9 mouse cellular contexts compared by ENCODE assay signal in genomic region chr17:47596162-47596838, GRCm38 (mm10). TPM values are rescaled to one million over a fixed set of nuclear protein-coding genes. Genes with fewer than 3 reads are reported as not detected.
DNase-seq lines count a peak whose midpoint lies in the region; ATAC-seq lines count a peak whose summit lies in the region.
"Had no signal": no experiment of that assay in that cellular context is flagged by ENCODE, and none has a peak within 500 bp of the region (broad histone marks: within the 10 kb centered on the region; RNA-seq: fewer than 3 reads in every experiment).

No protein-coding gene starts in this region.

- peak overlapping the region; percentile 99 for H3K27ac ChIP-seq in heart, embryonic 10.5 days
- H3K27ac ChIP-seq in hindbrain, embryonic 11.5 days (ENCODE audit: low read depth, low read length), result peak overlapping the region; percentile 92
- H3K27ac ChIP-seq in macrophage, result peak overlapping the region; percentile 79

- peak overlapping the region; percentile 96 for H3K4me3 ChIP-seq in heart, embryonic 10.5 days
- peak overlapping the region; percentile 65 for H3K4me3 ChIP-seq in hindbrain, embryonic 11.5 days (ENCODE audit: low read depth, low read length)
- no peak overlapping the region; the same call in 1 of the 2 replicates for H3K4me3 ChIP-seq in macrophage (ENCODE audit: inconsistent target)

- ATAC-seq in hindbrain, embryonic 11.5 days (ENCODE audit: low FRiP score), result 0 out of 2 replicates have a peak, but pooled peaks have one; percentile 1
- ATAC-seq in cerebellum, adult (ENCODE audit: insufficient number of reproducible peaks, low FRiP score, low TSS enrichment), result no peak
- ATAC-seq in monocyte, adult 5-6 weeks (replicated peaks; ENCODE audit: insufficient number of reproducible peaks, low FRiP score, low TSS enrichment, poor library complexity, severe bottlenecking), result no peak
- ATAC-seq: Patski had no signal

- peak overlapping the region; percentile 78 for H3K4me2 ChIP-seq in hindbrain, embryonic 11.5 days (replicated peaks; ENCODE audit: low read depth, low read length)

- H3K36me3 ChIP-seq in heart, embryonic 10.5 days, result peaks cover 58% of the 10 kb centered on the region
- no peaks in the 10 kb centered on the region for H3K36me3 ChIP-seq in hindbrain, embryonic 11.5 days (ENCODE audit: control insufficient read depth, insufficient read depth, low read length)
- no peaks in the 10 kb centered on the region for H3K36me3 ChIP-seq in macrophage (ENCODE audit: inconsistent target)

- H3K27me3 ChIP-seq in heart, embryonic 10.5 days (ENCODE audit: insufficient read depth, poor library complexity, severe bottlenecking), result no peaks in the 10 kb centered on the region
- H3K27me3 ChIP-seq in hindbrain, embryonic 11.5 days (ENCODE audit: control insufficient read depth, insufficient read depth, low read length), result no peaks in the 10 kb centered on the region
- H3K27me3 ChIP-seq: Patski had no signal

- no peaks in the 10 kb centered on the region for H3K9me3 ChIP-seq in heart, embryonic 10.5 days
- H3K9me3 ChIP-seq in hindbrain, embryonic 11.5 days (ENCODE audit: control insufficient read depth, low read length), result no peaks in the 10 kb centered on the region

- H3K4me1 ChIP-seq in heart, embryonic 10.5 days, result peaks cover 50% of the 10 kb centered on the region
- H3K4me1 ChIP-seq in hindbrain, embryonic 11.5 days (replicated peaks; ENCODE audit: control insufficient read depth, insufficient read depth, low read length), result peaks cover 13% of the 10 kb centered on the region

- peaks cover 31% of the 10 kb centered on the region for H3K79me2 ChIP-seq in macrophage (ENCODE audit: inconsistent target)

- H3K9ac ChIP-seq in hindbrain, embryonic 11.5 days (ENCODE audit: low read depth, low read length), result peak overlapping the region; percentile 64

- 32% methylated on average over 6 of the region's 6 CpGs for WGBS in heart, embryonic 10.5 days
- WGBS in hindbrain, embryonic 11.5 days, result 19% methylated on average over 6 of the region's 6 CpGs
- 71% methylated on average over 6 of the region's 6 CpGs for WGBS in macrophage (ENCODE audit: missing documents)

- no peak for DNase-seq in heart, embryonic 10.5 days (ENCODE audit: low spot score)
- no peak for DNase-seq in heart, postnatal 4 days
- DNase-seq in NIH3T3 (ENCODE audit: low read depth), result peak; percentile 20
- no peak for DNase-seq in hindbrain, embryonic 11.5 days (ENCODE audit: low spot score)
- no peak for DNase-seq in embryo, embryonic 9.5 days (ENCODE audit: extremely low spot score)

RNA-seq across cellular contexts. Expression of gene Bysl, which starts 15.0 kb away (rescaled TPM):
- polyA plus RNA-seq in heart, embryonic 10.5 days (2016; fragmentation: Nextera tagmentation; extraction: Ambion mirVana), result 37.0 and 43.0 TPM in 2 replicates
- total RNA-seq in heart, postnatal 4 days (2021), result 10 to 100 TPM; 21.7 to 22.2 TPM
- polyA plus RNA-seq in hindbrain, embryonic 11.5 days (2014; fragmentation: Nextera tagmentation; extraction: Ambion mirVana), result 30.8 and 31.0 TPM in 2 replicates
- total RNA-seq in macrophage (2018; cell fraction: chromatin; rRNA removed), result 1 to 10 TPM in 24 of 26 experiments, under 1 TPM in 2; 0.71 to 5.9 (median 1.9) TPM
- 1 to 10 TPM; 3.0 to 7.7 (median 5.6) TPM for total RNA-seq in macrophage (2018; cell fraction: cytosol; rRNA removed)
- total RNA-seq in macrophage (2018; cell fraction: nucleus; rRNA removed), result 1 to 10 TPM in 25 of 26 experiments, under 1 TPM in 1; 0.96 to 9.3 (median 3.0) TPM
- polyA plus RNA-seq in macrophage (2018), result 4.6 to 14.0 TPM (median 5.4 TPM) in 3 replicates
- total RNA-seq in monocyte, adult 5-6 weeks (2017), result 6.1 to 11.2 TPM (median 8.2 TPM) in 3 replicates

RNA-seq across cellular contexts. Expression of gene Med20, which starts 15.1 kb away (rescaled TPM):
- 36.5 and 42.8 TPM in 2 replicates for polyA plus RNA-seq in heart, embryonic 10.5 days (2016; fragmentation: Nextera tagmentation; extraction: Ambion mirVana)
- 10 to 100 TPM; 20.3 to 20.7 TPM for total RNA-seq in heart, postnatal 4 days (2021)
- 44.6 and 44.8 TPM in 2 replicates for polyA plus RNA-seq in hindbrain, embryonic 11.5 days (2014; fragmentation: Nextera tagmentation; extraction: Ambion mirVana)
- total RNA-seq in macrophage (2018; cell fraction: chromatin; rRNA removed), result 100 to 1,000 TPM in 15 of 26 experiments, 10 to 100 TPM in 11; 66.7 to 129 (median 103) TPM
- total RNA-seq in macrophage (2018; cell fraction: cytosol; rRNA removed), result 10 to 100 TPM in 25 of 26 experiments, 1 to 10 TPM in 1; 7.7 to 22.3 (median 17.3) TPM
- 10 to 100 TPM; 37.8 to 68.8 (median 53.4) TPM for total RNA-seq in macrophage (2018; cell fraction: nucleus; rRNA removed)
- 12.7 to 20.9 TPM (median 20.4 TPM) in 3 replicates for polyA plus RNA-seq in macrophage (2018)
- total RNA-seq in monocyte, adult 5-6 weeks (2017), result 34.9 to 75.1 TPM (median 57.2 TPM) in 3 replicates

RNA-seq across cellular contexts. Expression of gene Gm20517, which starts 15.1 kb away (rescaled TPM):
- 1.6 and 2.1 TPM in 2 replicates for polyA plus RNA-seq in heart, embryonic 10.5 days (2016; fragmentation: Nextera tagmentation; extraction: Ambion mirVana)
- total RNA-seq in heart, postnatal 4 days (2021), result 1 to 10 TPM; 3.9 to 4.4 TPM
- polyA plus RNA-seq in hindbrain, embryonic 11.5 days (2014; fragmentation: Nextera tagmentation; extraction: Ambion mirVana), result 1.3 and 1.7 TPM in 2 replicates
- 10 to 100 TPM in 21 of 26 experiments, 1 to 10 TPM in 5; 6.6 to 33.7 (median 20.1) TPM for total RNA-seq in macrophage (2018; cell fraction: chromatin; rRNA removed)
- total RNA-seq in macrophage (2018; cell fraction: cytosol; rRNA removed), result 1 to 10 TPM in 22 of 26 experiments, under 1 TPM in 4; 0.57 to 2.1 (median 1.3) TPM
- total RNA-seq in macrophage (2018; cell fraction: nucleus; rRNA removed), result 10 to 100 TPM in 10 of 26 experiments, 1 to 10 TPM in 16; 2.2 to 18.3 (median 7.1) TPM
- polyA plus RNA-seq in macrophage (2018), result 1.4 to 3.8 TPM (median 1.4 TPM) in 3 replicates
- total RNA-seq in monocyte, adult 5-6 weeks (2017), result 0.21 to 4.1 TPM (median 3.4 TPM) in 3 replicates

RNA-seq across cellular contexts. Expression of gene Usp49, which starts 34.2 kb away (rescaled TPM):
- polyA plus RNA-seq in heart, embryonic 10.5 days (2016; fragmentation: Nextera tagmentation; extraction: Ambion mirVana), result 3.2 and 4.5 TPM in 2 replicates
- 1 to 10 TPM; 7.3 to 9.7 TPM for total RNA-seq in heart, postnatal 4 days (2021)
- polyA plus RNA-seq in hindbrain, embryonic 11.5 days (2014; fragmentation: Nextera tagmentation; extraction: Ambion mirVana), result 8.7 and 9.1 TPM in 2 replicates
- 10 to 100 TPM in 17 of 26 experiments, 1 to 10 TPM in 9; 6.8 to 24.0 (median 14.7) TPM for total RNA-seq in macrophage (2018; cell fraction: chromatin; rRNA removed)
- 1 to 10 TPM in 25 of 26 experiments, under 1 TPM in 1; 0.96 to 4.4 (median 2.4) TPM for total RNA-seq in macrophage (2018; cell fraction: cytosol; rRNA removed)
- 10 to 100 TPM in 9 of 26 experiments, 1 to 10 TPM in 17; 3.0 to 17.2 (median 8.8) TPM for total RNA-seq in macrophage (2018; cell fraction: nucleus; rRNA removed)
- polyA plus RNA-seq in macrophage (2018), result 2.3 to 3.1 TPM (median 2.7 TPM) in 3 replicates
- 2.6 to 3.9 TPM (median 3.0 TPM) in 3 replicates for total RNA-seq in monocyte, adult 5-6 weeks (2017)
